Mouse (Mus musculus) inflammation-experienced regulatory T-cells, adult 16 weeks (primary cell): ENCODE data around the gene Grhl1. TPM values are rescaled to one million over a fixed set of nuclear protein-coding genes. Genes with fewer than 3 reads are reported as not detected.

Experiments used
- polyA plus RNA-seq: library from polyadenylated mRNA; unstranded; fragments of 100-300 nt; shearing (Covaris generic); gene quantifications from one replicate; pipeline ENCODE4 v1.2.1, GENCODE M21; 2017

Grhl1 gene
- polyA plus RNA-seq: 7.6 TPM

GRCm38 (mm10) chr12:24571523-24572392 lies at the start of gene Grhl1:
TSS of gene Grhl1 (plus strand) at chr12:24572283.

GRCm38 (mm10) chr12:24651063-24651557 lies 79.0 kb downstream of the Grhl1 start, which contains the start of gene Klf11:
TSS of gene Klf11 (plus strand) at chr12:24651274.

Other genes starting within 250 kb of the Grhl1 start
- gene Taf1b, start 73.9 kb upstream of the Grhl1 start, polyA plus RNA-seq: 84.8 TPM
- gene Klf11, start 79.0 kb downstream of the Grhl1 start, polyA plus RNA-seq: 2.1 TPM
- not detected for gene Cys1, start 109.5 kb downstream of the Grhl1 start, polyA plus RNA-seq
- 47.3 TPM for gene Rrm2, start 136.0 kb downstream of the Grhl1 start, polyA plus RNA-seq